Mouse (Mus musculus) regulatory T cell (primary cell): ENCODE measurements at regions not wholly inside any gene's neighbourhood (a gene's known extent, or its start where the extent isn't known, plus 50 kb on each side); places are given as distances from the start of the nearest gene placed in this dataset.

ENCODE experiments used
- in situ Hi-C: fragments of 300-600 bp; cut with MboI, MseI; formaldehyde crosslinking; loops from one replicate; pipeline ENCODE4 v1.15.1; 2025; ENCODE audit warnings: high pct_unique_total_duplicates

GRCm38 (mm10) chr10:47501288-47501687 lies 1923.7 kb downstream of the Hace1 start:
- in situ Hi-C loops: loop anchor here (25.0 kb wide), 1 partner anchor 364 kb away; no protein-coding TSS in a partner anchor

GRCm38 (mm10) chr10:47509190-47509589 lies 1931.6 kb downstream of the Hace1 start:
- in situ Hi-C loops: loop anchor here (25.0 kb wide), 1 partner anchor 372 kb away; no protein-coding TSS in a partner anchor

- in situ Hi-C loops: loop anchor here (25.0 kb wide), 1 partner anchor 373 kb away; no protein-coding TSS in a partner anchor
Measured at GRCm38 (mm10) chr10:47509858-47510257, 1932.2 kb downstream of the Hace1 start.

- in situ Hi-C loops: loop anchor here (25.0 kb wide), 1 partner anchor 380 kb away; no protein-coding TSS in a partner anchor
Measured at GRCm38 (mm10) chr10:47517801-47518200, 1940.2 kb downstream of the Hace1 start.

GRCm38 (mm10) chr10:47566449-47567079 lies 1988.9 kb downstream of the Hace1 start:
- in situ Hi-C loops: no loop called here
